Mouse (Mus musculus): ENCODE measurements around the gene Cecr2. TPM values are rescaled to one million over a fixed set of nuclear protein-coding genes. Genes with fewer than 3 reads are reported as not detected.

Gene Cecr2
- polyA plus RNA-seq, 1 experiment from 2014 or later: 20.7 TPM

- Histone ChIP-seq H3K4me3 (ENCODE audit: low read depth, low read length) (no peak overlapping the region), H3K4me1 (ENCODE audit: control insufficient read depth, insufficient read depth, low read length) (no peaks in the 10 kb centered on the region), H3K36me3 (ENCODE audit: control insufficient read depth, insufficient read depth, low read length) (no peaks in the 10 kb centered on the region), H3K27me3 (ENCODE audit: control insufficient read depth, insufficient read depth, low read length) (no peaks in the 10 kb centered on the region), H3K9me3 (ENCODE audit: control insufficient read depth, low read length) (no peaks in the 10 kb centered on the region), H3K4me2 (ENCODE audit: low read depth) (no peak overlapping the region), H3K27ac (ENCODE audit: low read depth, low read length) (no peak overlapping the region), H3K9ac (ENCODE audit: low read length) (no peak overlapping the region)
- ATAC-seq (ENCODE audit: insufficient read depth, low FRiP score, low TSS enrichment) (no peak), DNase-seq (ENCODE audit: low spot score) (no peak)
- 88% methylated on average over 2 of the region's 2 CpGs for WGBS
Measured at GRCm38 (mm10) chr6:120725986-120726385, 59.8 kb downstream of the Cecr2 start.

DNA sequence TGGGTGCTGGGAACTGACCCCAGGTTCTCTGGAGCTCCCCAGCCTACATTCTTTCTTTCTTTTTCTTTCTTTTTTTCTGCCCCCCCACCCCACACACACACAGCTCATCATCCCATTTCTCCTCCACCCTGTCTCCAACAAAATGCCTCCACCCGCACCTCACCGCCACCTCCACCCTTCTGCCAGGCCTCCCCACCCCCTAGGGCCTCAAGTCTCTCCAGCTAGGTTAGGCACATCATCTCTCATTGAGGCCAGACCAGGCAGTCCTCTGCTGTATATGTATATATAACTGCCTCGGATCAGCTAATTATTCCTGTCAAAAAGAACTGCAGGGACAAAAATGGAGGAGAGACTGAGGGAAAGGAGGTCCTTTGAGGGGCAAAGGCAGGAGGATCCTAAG, 69.8 kb downstream of the Cecr2 start:
- no peak for DNase-seq (ENCODE audit: low spot score)
- Histone ChIP-seq H3K9me3 (ENCODE audit: control insufficient read depth, low read length) (no peaks in the 10 kb centered on the region), H3K4me3 (ENCODE audit: low read depth, low read length) (no peak overlapping the region), H3K4me2 (ENCODE audit: low read depth) (no peak overlapping the region), H3K9ac (ENCODE audit: low read length) (no peak overlapping the region), H3K27me3 (ENCODE audit: control insufficient read depth, insufficient read depth, low read length) (no peaks in the 10 kb centered on the region), H3K4me1 (ENCODE audit: control insufficient read depth, insufficient read depth, low read length) (no peaks in the 10 kb centered on the region), H3K27ac (ENCODE audit: low read depth, low read length) (no peak overlapping the region), H3K36me3 (ENCODE audit: control insufficient read depth, insufficient read depth, low read length) (peaks cover 2% of the 10 kb centered on the region; the same call in 1 of the 2 replicates)
- 90% methylated on average over 3 of the region's 3 CpGs for WGBS
- no peak for ATAC-seq (ENCODE audit: insufficient read depth, low FRiP score, low TSS enrichment)

DNA sequence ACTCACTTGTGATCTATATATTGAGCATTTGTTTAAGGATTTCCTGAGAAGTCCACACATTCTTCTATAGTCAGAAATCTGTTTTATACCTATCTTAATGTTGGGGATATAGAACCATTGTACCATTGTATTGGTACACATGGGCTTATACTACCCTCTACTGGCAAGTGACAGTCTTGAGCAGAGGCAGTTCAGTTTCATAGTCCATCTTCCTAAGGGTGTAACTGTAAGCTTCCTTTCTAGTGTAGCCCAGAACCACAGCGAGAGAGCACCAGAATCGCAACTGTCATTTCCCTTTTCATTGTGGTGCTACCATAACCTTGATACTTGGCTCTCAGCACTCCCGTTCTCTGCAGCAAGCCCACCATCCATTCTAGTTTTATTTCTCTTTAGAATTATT, 70.4 kb downstream of the Cecr2 start:
- DNase-seq (ENCODE audit: low spot score) (peak; percentile 26), ATAC-seq (ENCODE audit: insufficient read depth, low FRiP score, low TSS enrichment) (no peak)
- 88% methylated on average over 3 of the region's 3 CpGs for WGBS
- H3K36me3 ChIP-seq (ENCODE audit: control insufficient read depth, insufficient read depth, low read length): peaks cover 2% of the 10 kb centered on the region; the same call in 1 of the 2 replicates
- H3K4me3 ChIP-seq (ENCODE audit: low read depth, low read length): no peak overlapping the region
- no peak overlapping the region for H3K9ac ChIP-seq (ENCODE audit: low read length)
- H3K27ac ChIP-seq (ENCODE audit: low read depth, low read length): no peak overlapping the region
- no peaks in the 10 kb centered on the region for H3K9me3 ChIP-seq (ENCODE audit: control insufficient read depth, low read length)
- H3K4me1 ChIP-seq (ENCODE audit: control insufficient read depth, insufficient read depth, low read length): no peaks in the 10 kb centered on the region
- no peaks in the 10 kb centered on the region for H3K27me3 ChIP-seq (ENCODE audit: control insufficient read depth, insufficient read depth, low read length)
- no peak overlapping the region for H3K4me2 ChIP-seq (ENCODE audit: low read depth)

GRCm38 (mm10) chr6:120743130-120743529, 77.0 kb downstream of the Cecr2 start:
- no peak overlapping the region for H3K4me2 ChIP-seq (ENCODE audit: low read depth)
- DNase-seq (ENCODE audit: low spot score): no peak
- no peak for ATAC-seq (ENCODE audit: insufficient read depth, low FRiP score, low TSS enrichment)
- H3K9me3 ChIP-seq (ENCODE audit: control insufficient read depth, low read length): no peaks in the 10 kb centered on the region
- H3K27ac ChIP-seq (ENCODE audit: low read depth, low read length): no peak overlapping the region
- peaks cover 1% of the 10 kb centered on the region; the same call in 1 of the 2 replicates for H3K36me3 ChIP-seq (ENCODE audit: control insufficient read depth, insufficient read depth, low read length)
- no peak overlapping the region for H3K9ac ChIP-seq (ENCODE audit: low read length)
- no peaks in the 10 kb centered on the region for H3K27me3 ChIP-seq (ENCODE audit: control insufficient read depth, insufficient read depth, low read length)
- H3K4me3 ChIP-seq (ENCODE audit: low read depth, low read length): no peak overlapping the region
- WGBS: 90% methylated on average over 2 of the region's 2 CpGs
- no peaks in the 10 kb centered on the region for H3K4me1 ChIP-seq (ENCODE audit: control insufficient read depth, insufficient read depth, low read length)

DNA sequence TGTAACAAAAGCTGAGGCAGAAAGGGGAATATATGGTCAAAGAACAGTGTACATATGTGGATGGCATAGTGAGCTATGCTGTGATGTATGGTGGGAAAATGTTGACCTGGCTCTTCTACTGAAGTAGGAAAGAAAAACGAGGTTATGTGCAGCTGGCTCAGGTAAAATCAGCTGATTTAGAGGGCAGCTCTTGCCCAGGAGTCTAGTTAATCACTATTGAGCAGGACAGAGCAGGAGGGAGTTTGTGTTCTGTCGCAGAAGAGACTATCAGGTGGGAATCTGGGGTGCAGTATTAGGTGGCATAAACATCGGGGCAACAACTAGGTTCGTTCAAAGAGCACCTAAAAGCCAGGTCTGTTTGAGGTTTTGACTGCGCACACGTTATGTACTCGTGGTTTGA, 78.1 kb downstream of the Cecr2 start:
- Histone ChIP-seq H3K4me1 (ENCODE audit: control insufficient read depth, insufficient read depth, low read length) (no peaks in the 10 kb centered on the region), H3K27ac (ENCODE audit: low read depth, low read length) (no peak overlapping the region), H3K4me3 (ENCODE audit: low read depth, low read length) (no peak overlapping the region), H3K36me3 (ENCODE audit: control insufficient read depth, insufficient read depth, low read length) (no peaks in the 10 kb centered on the region), H3K9ac (ENCODE audit: low read length) (no peak overlapping the region), H3K4me2 (ENCODE audit: low read depth) (no peak overlapping the region), H3K9me3 (ENCODE audit: control insufficient read depth, low read length) (no peaks in the 10 kb centered on the region), H3K27me3 (ENCODE audit: control insufficient read depth, insufficient read depth, low read length) (no peaks in the 10 kb centered on the region)
- no peak for ATAC-seq (ENCODE audit: insufficient read depth, low FRiP score, low TSS enrichment)
- WGBS: 87% methylated on average over 7 of the region's 7 CpGs
- DNase-seq (ENCODE audit: low spot score): no peak

DNA sequence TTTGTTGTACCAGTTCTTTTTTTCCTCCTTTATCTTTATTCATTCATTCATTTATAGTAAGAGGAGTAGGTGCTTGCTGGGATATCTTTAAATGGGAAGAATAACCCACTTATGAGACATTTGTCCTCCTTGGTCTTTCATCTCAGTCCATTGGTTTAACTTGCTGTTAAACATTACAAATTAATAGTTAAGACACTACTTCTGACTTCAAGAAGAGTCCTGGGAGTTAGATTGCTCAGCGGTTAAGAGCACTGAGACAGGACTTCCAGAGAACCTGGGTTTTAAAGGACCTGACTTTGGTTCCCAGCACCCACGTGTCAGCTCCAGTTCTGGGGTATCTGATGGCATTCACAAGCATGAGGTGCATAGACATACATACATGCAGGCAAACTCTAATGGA, 80.2 kb downstream of the Cecr2 start:
- Histone ChIP-seq H3K36me3 (ENCODE audit: control insufficient read depth, insufficient read depth, low read length) (peaks cover 2% of the 10 kb centered on the region; the same call in 1 of the 2 replicates), H3K4me1 (ENCODE audit: control insufficient read depth, insufficient read depth, low read length) (no peaks in the 10 kb centered on the region), H3K9ac (ENCODE audit: low read length) (no peak overlapping the region), H3K27ac (ENCODE audit: low read depth, low read length) (no peak overlapping the region), H3K27me3 (ENCODE audit: control insufficient read depth, insufficient read depth, low read length) (no peaks in the 10 kb centered on the region), H3K9me3 (ENCODE audit: control insufficient read depth, low read length) (no peaks in the 10 kb centered on the region), H3K4me3 (ENCODE audit: low read depth, low read length) (no peak overlapping the region), H3K4me2 (ENCODE audit: low read depth) (no peak overlapping the region)
- ATAC-seq (ENCODE audit: insufficient read depth, low FRiP score, low TSS enrichment): no peak
- 99% methylated on average over 2 of the region's 2 CpGs for WGBS
- DNase-seq (ENCODE audit: low spot score): no peak

GRCm38 (mm10) chr6:120761151-120761550, 95.0 kb downstream of the Cecr2 start:
- Histone ChIP-seq H3K36me3 (ENCODE audit: control insufficient read depth, insufficient read depth, low read length) (peaks cover 9% of the 10 kb centered on the region), H3K4me1 (ENCODE audit: control insufficient read depth, insufficient read depth, low read length) (no peaks in the 10 kb centered on the region), H3K27me3 (ENCODE audit: control insufficient read depth, insufficient read depth, low read length) (no peaks in the 10 kb centered on the region), H3K9me3 (ENCODE audit: control insufficient read depth, low read length) (no peaks in the 10 kb centered on the region), H3K27ac (ENCODE audit: low read depth, low read length) (no peak overlapping the region), H3K9ac (ENCODE audit: low read length) (no peak overlapping the region), H3K4me2 (ENCODE audit: low read depth) (no peak overlapping the region), H3K4me3 (ENCODE audit: low read depth, low read length) (no peak overlapping the region)
- DNase-seq (ENCODE audit: low spot score): no peak
- no peak for ATAC-seq (ENCODE audit: insufficient read depth, low FRiP score, low TSS enrichment)
- WGBS: 88% methylated on average over 2 of the region's 2 CpGs

DNA sequence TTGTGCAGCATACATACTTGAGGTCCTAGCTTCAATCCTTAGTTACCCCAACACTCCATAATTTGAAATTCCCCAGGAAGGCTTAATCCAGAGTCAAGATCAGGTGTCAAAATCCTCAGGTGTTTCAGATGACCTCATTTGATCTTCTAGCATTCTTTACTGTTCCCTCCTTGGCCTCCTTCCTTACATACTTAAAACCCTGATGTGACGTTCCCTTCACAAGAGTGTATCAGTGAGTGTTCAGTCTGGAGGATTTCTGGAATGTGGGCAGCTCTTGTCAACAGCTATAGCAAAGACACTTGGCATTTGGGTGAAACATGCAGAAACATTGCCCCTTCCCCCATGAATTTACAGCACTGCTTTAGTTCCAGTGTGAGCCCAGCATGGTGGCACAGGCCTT, 103.8 kb downstream of the Cecr2 start:
- Histone ChIP-seq H3K4me2 (ENCODE audit: low read depth) (no peak overlapping the region), H3K27ac (ENCODE audit: low read depth, low read length) (no peak overlapping the region), H3K36me3 (ENCODE audit: control insufficient read depth, insufficient read depth, low read length) (peaks cover 3% of the 10 kb centered on the region; the same call in 1 of the 2 replicates), H3K4me3 (ENCODE audit: low read depth, low read length) (no peak overlapping the region), H3K27me3 (ENCODE audit: control insufficient read depth, insufficient read depth, low read length) (no peaks in the 10 kb centered on the region), H3K9me3 (ENCODE audit: control insufficient read depth, low read length) (no peaks in the 10 kb centered on the region), H3K9ac (ENCODE audit: low read length) (no peak overlapping the region), H3K4me1 (ENCODE audit: control insufficient read depth, insufficient read depth, low read length) (0 out of 2 replicates have a peak, but pooled peaks cover 5% of the 10 kb centered on the region)
- ATAC-seq (ENCODE audit: insufficient read depth, low FRiP score, low TSS enrichment): no peak
- WGBS: 88% methylated on average over 1 of the region's 1 CpGs
- no peak for DNase-seq (ENCODE audit: low spot score)

DNA sequence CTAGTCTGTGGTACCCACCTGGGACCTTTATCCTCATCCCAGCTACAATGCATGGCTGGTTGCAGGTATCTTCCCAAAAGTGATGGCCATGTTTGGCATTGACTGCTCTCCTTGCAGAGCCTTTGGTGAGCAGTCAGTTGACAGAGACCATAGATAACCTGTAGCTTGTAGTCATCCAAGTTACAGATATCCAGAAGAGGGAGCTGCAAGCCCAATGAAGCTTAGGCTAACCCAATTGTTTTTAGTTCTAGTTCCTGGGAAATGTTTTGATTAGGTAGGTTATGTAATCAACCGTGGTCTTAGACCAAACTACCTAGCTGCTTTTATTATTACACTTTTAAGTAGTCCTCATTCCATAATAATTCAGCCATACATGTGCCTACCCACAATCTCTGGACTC, 105.2 kb downstream of the Cecr2 start:
- 0 out of 2 replicates have a peak, but pooled peaks cover 5% of the 10 kb centered on the region for H3K4me1 ChIP-seq (ENCODE audit: control insufficient read depth, insufficient read depth, low read length)
- H3K36me3 ChIP-seq (ENCODE audit: control insufficient read depth, insufficient read depth, low read length): peaks cover 2% of the 10 kb centered on the region; the same call in 1 of the 2 replicates
- DNase-seq (ENCODE audit: low spot score): no peak
- H3K9ac ChIP-seq (ENCODE audit: low read length): no peak overlapping the region
- H3K27ac ChIP-seq (ENCODE audit: low read depth, low read length): no peak overlapping the region
- no peak overlapping the region for H3K4me2 ChIP-seq (ENCODE audit: low read depth)
- 89% methylated on average over 1 of the region's 1 CpGs for WGBS
- H3K27me3 ChIP-seq (ENCODE audit: control insufficient read depth, insufficient read depth, low read length): no peaks in the 10 kb centered on the region
- no peak for ATAC-seq (ENCODE audit: insufficient read depth, low FRiP score, low TSS enrichment)
- no peaks in the 10 kb centered on the region for H3K9me3 ChIP-seq (ENCODE audit: control insufficient read depth, low read length)
- H3K4me3 ChIP-seq (ENCODE audit: low read depth, low read length): no peak overlapping the region

Measured in neural tube, embryonic 11.5 days (tissue).